Mouse (Mus musculus) adipocyte (in vitro differentiated cells): ENCODE measurements around the gene Fndc5.

Experiments
- DNase-seq: peaks from one replicate; pipeline ENCODE4 v3.0.0-alpha.2; 2016; ENCODE audit warnings: low spot score

The Fndc5 gene

DNA sequence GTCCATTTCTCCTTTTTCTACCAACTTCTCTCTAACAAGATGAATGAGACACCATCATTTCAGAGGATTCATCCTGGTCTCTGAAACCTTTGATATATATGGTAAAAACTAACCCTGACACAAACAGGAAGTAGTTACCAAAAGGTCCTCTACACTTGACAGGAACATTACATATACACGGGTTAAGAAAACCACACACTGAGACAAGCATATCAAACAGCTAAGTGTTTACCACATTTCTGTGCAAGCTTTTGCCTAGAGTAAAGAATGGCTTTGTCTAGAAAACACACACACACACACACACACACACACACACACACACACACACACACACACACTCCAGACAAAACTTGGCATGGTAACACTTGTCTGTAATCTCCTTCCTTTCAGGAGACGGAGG is 9.6 kb downstream of the Fndc5 start:
- DNase-seq: peak; percentile 31

DNA sequence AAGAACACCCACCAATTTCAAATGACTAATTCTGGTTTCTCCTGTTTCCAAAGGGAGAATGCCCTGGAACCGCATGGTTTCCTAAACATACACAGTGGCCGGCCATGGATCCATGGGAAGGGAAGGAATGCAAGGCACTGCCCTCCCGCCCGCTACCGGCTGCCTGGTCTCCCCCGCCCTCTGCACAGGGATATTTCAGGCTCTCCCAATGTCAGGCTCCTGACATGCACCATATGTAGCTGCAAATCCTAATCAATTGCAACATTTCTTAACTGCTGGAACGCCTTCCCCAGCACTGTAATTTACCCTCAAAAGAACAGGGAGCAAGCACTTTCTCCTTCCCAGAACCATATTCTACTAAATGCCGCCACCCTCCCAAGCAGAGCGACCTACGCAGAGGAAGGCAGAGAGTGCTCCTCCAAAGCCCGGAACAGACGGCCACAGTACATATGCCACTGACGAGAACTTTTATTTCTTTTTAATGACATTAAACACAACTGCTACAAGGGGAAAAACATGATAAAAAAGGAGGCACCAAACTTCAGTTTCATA is 10.8 kb downstream of the Fndc5 start:
- no peak for DNase-seq

DNA sequence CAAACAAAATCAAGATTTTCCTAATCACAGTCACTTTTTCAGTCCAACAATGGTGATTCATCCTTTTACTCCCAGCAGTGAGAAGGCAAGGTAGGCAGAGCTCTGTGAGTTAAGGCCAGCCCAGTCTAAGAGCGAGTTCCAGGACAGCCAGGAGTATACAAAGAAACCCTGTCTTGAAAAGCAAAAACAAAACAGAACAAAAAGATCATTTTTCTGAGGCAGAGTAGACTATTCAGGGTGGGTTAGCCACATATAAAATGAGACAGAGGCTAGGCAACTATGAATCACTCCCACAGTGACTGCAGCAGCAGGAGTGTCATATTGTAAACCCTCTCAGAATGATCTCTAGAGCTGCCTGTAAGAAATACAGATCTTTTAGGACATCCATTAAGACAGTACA is 12.5 kb downstream of the Fndc5 start:
- DNase-seq: no peak

DNA sequence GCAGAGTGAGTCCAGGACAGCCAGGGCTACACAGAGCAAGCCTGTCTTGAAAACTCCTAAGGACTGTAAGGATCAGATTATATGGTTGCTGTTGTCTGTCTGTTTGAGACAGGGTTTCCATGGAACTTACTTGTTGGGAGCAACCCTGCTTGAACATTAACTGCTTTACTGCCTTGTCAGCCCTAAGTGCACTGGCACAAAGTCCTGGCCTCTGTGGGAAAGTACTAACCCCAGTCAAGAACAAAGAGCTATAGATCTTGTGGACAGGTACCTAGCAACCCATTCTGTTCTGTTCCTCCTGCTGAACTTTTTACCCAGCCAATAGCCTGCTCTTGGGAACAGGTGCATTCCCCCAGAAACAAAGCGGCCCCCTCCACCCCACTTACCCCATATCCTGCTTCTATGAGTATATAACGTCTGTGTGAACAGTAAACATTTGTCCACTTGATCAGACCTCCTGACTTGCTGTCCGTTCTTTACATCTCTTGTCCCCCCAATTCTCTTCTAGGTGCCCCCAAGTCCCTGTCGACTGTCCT is 14.5 kb downstream of the Fndc5 start:
- DNase-seq: no peak

DNA sequence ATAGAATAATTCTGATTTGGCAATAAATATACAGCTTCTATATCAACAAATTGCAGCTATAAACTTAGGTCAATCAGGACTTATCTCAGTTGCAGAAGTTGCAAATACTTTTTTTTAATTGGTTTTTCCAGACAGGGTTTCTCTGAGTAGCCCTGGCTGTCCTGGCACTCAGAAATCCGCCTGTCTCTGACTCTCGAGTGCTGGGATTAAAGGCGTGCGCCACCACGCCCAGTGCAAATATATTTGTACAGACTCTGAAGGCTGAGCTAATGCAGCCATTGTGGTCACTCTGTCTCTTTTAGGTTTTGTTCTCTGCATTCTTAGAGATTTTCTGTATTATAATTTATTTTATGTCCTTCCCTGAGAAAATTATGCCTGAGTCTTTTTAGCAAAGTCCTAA is 20.7 kb downstream of the Fndc5 start:
- DNase-seq: no peak

DNA sequence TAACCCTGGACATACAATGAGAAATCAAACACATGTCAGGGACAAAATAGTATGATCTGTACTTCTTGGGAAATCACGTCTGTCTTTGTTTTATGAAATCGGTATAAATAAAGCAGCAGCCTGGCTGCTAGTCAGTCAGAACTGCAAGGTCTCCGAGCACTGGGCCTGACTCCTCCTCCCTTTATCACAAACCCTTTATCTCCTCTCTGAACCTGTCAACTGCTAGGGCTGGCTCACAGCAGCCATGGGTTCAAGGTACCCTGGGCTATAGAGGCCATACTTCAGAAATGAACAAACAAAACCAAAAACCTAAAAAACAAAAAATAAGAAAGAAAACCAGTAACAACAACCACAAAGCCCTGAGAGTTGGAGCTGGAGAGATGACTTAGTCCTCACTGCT is 21.8 kb downstream of the Fndc5 start:
- DNase-seq: no peak

DNA sequence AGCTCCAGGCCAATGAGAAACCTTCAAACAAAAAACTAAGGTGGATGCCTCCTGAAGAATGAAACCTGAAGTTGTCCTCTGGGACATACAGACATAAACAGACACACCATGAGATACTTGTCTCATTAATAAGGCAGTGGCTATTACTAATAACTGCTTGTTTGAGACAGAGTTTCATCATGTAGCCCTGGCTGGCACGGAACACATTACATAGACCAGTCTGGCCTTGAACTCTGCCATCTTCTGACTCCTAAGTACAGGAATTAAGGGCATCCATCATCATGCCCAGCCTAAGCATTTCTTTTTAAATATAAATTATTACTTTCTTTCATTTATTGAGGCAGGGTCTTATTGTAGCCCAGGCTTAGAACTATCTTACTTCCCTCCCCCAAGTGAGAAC is 24.3 kb downstream of the Fndc5 start:
- no peak for DNase-seq

DNA sequence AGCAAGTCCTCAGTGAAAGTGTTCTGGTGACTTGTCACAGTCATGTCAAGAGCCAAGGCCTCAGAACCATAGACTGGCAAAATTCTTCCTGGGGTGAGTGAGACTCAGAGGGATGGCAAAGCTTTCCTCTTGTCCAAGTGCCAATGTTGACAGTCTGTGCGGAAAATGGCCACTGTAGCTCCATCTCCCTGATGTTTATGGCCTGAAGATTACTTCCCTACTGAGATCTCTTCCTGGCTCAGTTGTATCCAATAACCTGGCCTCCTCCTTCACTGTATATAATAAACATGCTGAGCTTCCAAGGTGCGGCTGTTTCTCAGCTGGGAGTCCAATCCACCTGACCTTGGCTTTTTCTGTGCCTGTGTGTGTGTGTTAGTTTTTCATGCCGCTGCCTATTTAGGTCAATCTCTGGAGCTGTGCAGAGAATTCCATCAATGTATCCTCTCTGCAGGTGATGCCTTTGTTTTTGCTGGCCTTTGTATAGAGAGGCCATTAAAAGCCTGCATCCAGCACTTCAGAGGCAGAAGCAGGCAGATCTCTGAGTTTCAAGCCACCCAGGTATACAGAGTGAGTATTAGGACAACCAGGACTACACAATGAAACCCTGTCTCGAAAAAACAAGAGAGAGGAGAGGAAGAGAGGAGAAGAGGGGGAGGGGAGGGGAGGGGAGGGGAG is 24.9 kb downstream of the Fndc5 start:
- DNase-seq: no peak

DNA sequence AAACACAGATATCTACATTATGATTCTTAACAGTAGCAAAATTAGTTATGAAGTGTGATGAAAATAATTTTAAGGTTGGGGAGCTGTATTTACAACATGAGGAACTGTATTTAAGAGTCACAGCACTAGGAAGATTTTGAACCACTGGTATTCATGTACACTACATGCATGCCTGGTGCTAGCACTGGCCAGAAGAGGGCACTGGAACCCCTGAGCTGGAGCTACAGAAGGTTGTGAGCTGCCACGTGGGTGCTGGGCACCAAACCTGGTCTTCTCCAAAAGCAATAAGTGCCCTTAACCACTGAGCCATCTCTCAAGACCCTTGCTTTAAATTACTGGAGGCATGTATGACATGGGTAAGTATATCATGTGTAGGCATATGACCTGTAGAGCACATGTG is 35.7 kb downstream of the Fndc5 start:
- no peak for DNase-seq

DNA sequence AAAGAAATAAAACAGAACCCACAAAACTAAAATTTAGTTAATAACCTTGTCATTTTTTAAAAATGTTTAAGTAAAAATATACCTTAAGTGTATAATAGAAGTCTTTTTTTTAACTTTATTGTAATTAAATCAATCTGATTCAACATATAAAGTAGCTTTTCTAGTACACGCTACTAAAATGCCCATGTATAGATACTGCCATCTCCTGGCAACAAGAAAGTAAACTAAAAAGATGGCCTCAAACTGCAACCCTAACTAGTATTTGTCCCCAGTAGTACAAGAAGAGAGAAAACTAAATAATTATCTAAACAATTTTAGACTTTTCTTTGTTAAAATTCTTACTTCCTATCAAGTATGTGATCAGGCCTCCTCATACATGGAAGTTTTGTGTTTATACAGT is 42.8 kb downstream of the Fndc5 start:
- no peak for DNase-seq

DNA sequence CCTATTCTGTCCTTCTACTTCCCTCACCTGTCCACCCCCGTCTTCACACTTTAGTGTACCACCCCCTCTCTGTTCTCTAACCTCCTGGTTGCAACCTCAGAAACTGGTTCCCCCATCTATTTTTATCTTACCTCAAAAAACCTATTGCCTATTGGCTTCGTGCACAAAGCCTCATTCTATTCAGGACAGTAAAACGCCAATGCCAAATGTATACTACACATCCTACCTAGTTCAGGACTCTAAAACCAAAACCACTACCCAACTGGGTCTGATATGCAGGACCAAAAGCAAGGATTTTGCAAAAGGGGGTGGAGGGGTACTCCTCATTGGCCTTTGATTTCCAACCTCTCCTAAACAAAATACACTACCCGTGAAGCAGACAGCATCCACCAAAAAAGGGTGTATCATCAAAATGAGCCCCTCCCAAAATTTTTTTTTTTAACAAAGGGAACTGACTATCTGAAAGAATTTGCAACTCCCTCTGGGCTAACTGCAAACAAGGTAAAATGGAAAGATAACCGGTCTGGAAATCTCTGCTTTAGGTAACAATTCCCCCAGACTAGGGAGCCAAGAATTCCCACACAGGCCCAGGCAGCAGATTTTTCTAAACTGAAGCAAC is 51.4 kb downstream of the Fndc5 start:
- no peak for DNase-seq

DNA sequence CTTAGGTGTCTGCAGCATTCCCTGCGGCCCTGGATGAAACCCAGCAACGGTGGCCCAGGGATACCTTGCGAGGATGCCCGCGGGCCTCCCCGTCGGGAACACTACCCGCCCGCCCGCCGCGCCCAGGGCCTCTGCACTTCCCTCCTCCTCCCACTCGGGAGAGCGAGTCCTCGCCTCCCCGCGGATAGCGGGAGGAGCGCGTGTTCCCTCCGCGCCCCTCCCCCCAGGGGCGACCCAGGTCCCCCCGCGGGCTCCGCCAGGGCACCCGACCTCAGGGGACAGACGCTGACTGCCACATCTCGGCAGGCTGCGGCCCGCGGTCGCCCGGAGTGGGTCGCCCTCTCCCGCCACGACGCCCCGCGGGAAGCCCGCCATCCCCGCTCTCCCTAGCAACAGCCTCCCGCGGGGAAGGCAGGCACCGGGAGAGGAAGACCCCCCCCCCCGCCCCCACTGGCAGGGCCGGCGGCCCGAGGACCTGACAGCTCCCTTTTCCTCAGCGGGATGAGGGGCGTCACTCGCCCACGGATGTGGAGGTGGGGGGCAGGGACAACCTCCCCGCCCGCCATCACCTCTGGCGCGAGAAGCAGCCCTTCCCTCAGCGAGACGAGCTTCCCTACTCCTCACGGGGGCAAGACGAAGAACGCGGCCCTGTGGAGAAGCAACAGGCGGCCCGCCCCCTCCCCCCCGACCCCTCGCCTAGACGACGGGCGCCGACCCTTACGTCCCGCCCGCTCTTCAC is 52.2 kb downstream of the Fndc5 start:
- DNase-seq: peak; percentile 31

DNA sequence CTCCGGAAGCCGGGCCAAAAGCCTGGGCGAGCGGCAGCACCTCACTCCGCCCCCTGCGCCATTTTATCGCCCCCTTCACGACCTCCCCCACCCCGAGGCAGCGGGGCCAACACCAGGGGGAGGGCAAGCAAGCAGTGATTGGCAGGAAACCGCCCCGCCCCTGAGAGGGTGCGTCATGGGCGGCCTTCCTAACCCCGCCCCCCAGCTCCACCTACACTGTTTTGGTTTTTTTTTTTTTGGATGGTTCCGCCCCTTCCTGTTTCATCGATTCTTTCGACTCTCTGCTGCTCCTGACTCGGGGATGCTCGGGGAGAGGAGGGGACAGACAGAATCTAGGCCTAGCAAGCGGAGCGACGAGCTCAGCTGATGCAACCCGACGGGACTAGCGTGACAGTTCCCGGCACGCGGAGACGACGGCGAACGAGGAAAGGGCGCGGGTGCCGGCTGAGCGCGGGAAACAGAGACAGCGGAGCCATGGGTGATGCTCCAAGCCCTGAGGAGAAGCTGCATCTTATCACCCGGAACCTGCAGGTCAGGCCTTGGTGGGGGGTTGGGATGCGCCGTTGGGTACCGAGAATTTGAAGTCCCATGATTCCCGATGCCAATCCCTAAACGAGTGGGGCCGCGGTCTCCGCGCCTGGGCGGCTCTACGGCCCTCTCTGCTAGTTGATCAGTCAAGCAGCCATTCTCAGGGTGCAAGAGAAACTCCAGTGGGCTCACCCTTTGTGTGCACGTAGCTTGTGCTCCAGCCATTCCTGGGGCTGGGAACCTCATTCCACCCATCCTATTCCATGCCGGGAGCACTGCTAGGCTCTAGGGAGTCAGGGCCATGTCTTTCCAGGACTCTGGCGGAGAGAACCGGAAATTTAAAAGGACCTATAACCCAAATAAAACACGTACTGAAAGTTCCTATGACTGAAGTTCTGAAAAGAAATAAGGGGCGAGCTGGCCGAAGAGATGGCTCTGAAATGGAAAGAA is 53.0 kb downstream of the Fndc5 start, which contains the start of the genes S100pbp and Yars:
S100pbp (minus strand) TSS at position 186 of the 978 bp plus-strand sequence.
Yars (plus strand) TSS at position 219 of the 978 bp plus-strand sequence.
- DNase-seq: peak; percentile 98

DNA sequence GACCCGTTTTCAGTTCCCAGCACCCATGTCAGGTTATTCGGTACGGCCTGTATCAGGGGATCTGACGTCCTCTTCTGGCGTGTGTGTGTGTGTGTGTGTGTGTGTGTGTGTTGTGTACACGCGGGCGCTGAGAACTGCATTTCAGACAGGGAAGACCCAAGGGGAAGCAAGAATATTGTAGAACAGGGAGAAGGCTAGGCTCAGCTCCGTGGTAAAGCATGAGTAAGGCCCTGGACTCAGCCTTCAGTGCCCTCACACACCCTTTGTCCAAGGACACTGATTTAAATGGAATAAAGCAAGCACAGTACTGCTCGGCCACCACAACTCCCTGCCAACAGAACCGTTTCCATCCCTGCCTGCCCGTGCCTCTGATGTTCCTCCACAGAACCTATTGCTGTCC is 53.7 kb downstream of the Fndc5 start:
- no peak for DNase-seq

DNA sequence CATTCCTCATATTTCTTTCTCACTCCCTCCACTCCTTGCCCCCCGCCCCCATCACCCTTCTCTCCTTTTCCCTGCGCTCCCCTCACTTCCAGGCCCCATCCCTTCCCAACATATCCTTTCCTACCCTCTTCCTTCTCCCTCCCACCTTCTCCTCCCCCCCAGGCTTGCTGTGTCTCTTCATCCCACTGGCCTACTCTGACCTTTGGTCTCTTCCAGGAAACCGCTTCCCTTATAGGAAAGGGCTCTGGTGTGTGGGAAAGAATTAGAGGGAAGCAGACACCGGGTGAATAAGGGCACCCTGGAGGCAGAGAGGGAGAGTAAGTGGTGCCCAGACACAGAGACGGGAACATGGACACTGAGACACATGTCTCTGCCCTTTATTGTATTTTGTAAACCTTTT is 54.9 kb downstream of the Fndc5 start:
- no peak for DNase-seq
